Mouse (Mus musculus) kidney, postnatal 0 days (tissue): ENCODE measurements at regions not wholly inside any gene's neighbourhood (a gene's known extent, or its start where the extent isn't known, plus 50 kb on each side); places are given as distances from the start of the nearest gene placed in this dataset.

ENCODE experiments used
- ATAC-seq: fragments of 200-750 bp; cut with Nextera tagmentation; replicated peaks from 2 replicates; pipeline ENCODE4 v1.8.0; 2017; ENCODE audit warnings: low read depth, moderate number of reproducible peaks, moderate TSS enrichment, moderate library complexity; ENCODE audit not compliant: low FRiP score
- DNase-seq: peaks from one replicate; pipeline ENCODE4 v3.0.0-alpha.2; 2016; ENCODE audit warnings: low spot score
- H3K27ac ChIP-seq: fragments of 300-500 bp; sonication (generic); 2 replicates; pipeline ENCODE4 v1.5.1; 2014; ENCODE audit warnings: mild to moderate bottlenecking
- H3K27me3 ChIP-seq: fragments of 300-500 bp; sonication (generic); 2 replicates; pipeline ENCODE4 v1.6.1; 2014; ENCODE audit warnings: low read length, mixed read lengths; ENCODE audit not compliant: insufficient read depth
- H3K36me3 ChIP-seq: fragments of 300-500 bp; sonication (generic); 2 replicates; pipeline ENCODE4 v1.6.1; 2014; ENCODE audit warnings: low read length, mixed read lengths; ENCODE audit not compliant: insufficient read depth
- H3K4me1 ChIP-seq: fragments of 300-500 bp; sonication (generic); replicated peaks from 2 replicates; pipeline ENCODE4 v1.6.1; 2014; ENCODE audit warnings: antibody characterized with exemption, low read length, mixed read lengths; ENCODE audit not compliant: insufficient read depth
- H3K4me2 ChIP-seq: fragments of 300-500 bp; sonication (generic); 2 replicates; pipeline ENCODE4 v1.6.1; 2014; ENCODE audit warnings: mild to moderate bottlenecking, low read length, moderate library complexity, mixed read lengths
- H3K4me3 ChIP-seq: fragments of 300-500 bp; sonication (generic); replicated peaks from 2 replicates; pipeline ENCODE4 v1.5.1; 2014; ENCODE audit warnings: low read depth, low read length
- H3K9ac ChIP-seq: fragments of 300-500 bp; sonication (generic); 2 replicates; pipeline ENCODE4 v1.6.1; 2014; ENCODE audit warnings: low read depth, low read length
- H3K9me3 ChIP-seq: fragments of 300-500 bp; sonication (generic); replicated peaks from 2 replicates; pipeline ENCODE4 v1.6.1; 2016; ENCODE audit warnings: low read length, inconsistent platforms, mixed read lengths
- CTCF ChIP-seq: IDR thresholded peaks from 2 replicates; pipeline ENCODE4 v1.5.1; 2016; ENCODE audit warnings: antibody characterized with exemption, low read depth, mild to moderate bottlenecking, moderate library complexity
- WGBS: fragments of 180-500 bp; shearing (Covaris S2); extraction: QIAGEN DNeasy Blood & Tissue Kit; methylation state at CpG from one replicate; pipeline ENCODE4 v1.1.7; 2014; 5-methylcytosine and 5-hydroxymethylcytosine counted together

- no peak for TF ChIP-seq CTCF
Observed at GRCm38 (mm10) chr9:101369380-101369779, 117.8 kb upstream of the Ppp2r3a start.

GRCm38 (mm10) chr9:101356607-101357006 is 105.0 kb upstream of the Ppp2r3a start:
- no peak overlapping the region for H3K27ac ChIP-seq
- no peaks in the 10 kb centered on the region for H3K4me1 ChIP-seq
- H3K27me3 ChIP-seq = no peaks in the 10 kb centered on the region
- no peak overlapping the region for H3K9ac ChIP-seq
- TF ChIP-seq CTCF = no peak
- peak; percentile 64 for DNase-seq
- no peaks in the 10 kb centered on the region for H3K36me3 ChIP-seq
- no peak overlapping the region for H3K4me3 ChIP-seq
- no peaks in the 10 kb centered on the region for H3K9me3 ChIP-seq
- H3K4me2 ChIP-seq = no peak overlapping the region
- 23% methylated on average over 6 of the region's 6 CpGs for WGBS
- ATAC-seq = no peak

More at GRCm38 (mm10) chr9:101369380-101369779, 117.8 kb upstream of the Ppp2r3a start:
- no peak overlapping the region for H3K4me2 ChIP-seq
- H3K36me3 ChIP-seq = no peaks in the 10 kb centered on the region
- ATAC-seq = peak; percentile 7; the same call in 1 of the 2 replicates
- H3K9ac ChIP-seq = no peak overlapping the region
- no peak overlapping the region for H3K4me3 ChIP-seq
- 26% methylated on average over 2 of the region's 2 CpGs for WGBS
- H3K4me1 ChIP-seq = no peaks in the 10 kb centered on the region
- peak; percentile 24 for DNase-seq
- no peaks in the 10 kb centered on the region for H3K27me3 ChIP-seq
- H3K27ac ChIP-seq = 0 out of 2 replicates have a peak overlapping the region, but pooled peaks have one; percentile 19
- no peaks in the 10 kb centered on the region for H3K9me3 ChIP-seq

DNA sequence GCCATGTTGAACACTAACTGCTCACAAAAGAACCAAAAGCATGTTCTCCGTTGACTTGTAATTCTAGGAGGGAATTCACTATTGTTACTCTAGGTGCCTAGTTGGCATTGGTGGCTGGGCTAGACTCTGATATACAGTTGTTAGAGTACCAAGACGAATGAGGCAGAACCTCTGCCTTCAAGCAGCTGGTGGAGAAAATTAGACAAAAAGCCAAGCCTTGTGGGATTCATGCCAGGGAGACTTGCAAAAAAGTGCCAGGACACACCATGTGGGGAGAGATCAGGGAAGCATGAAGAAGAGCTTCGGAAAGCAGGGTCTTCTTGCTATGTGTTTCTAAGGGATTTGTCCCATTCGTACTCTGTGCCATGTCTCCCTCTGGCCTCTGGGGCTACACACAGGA is 97.2 kb upstream of the Ppp2r3a start:
- no peak for ATAC-seq
- Histone ChIP-seq H3K9ac (no peak overlapping the region), H3K4me2 (no peak overlapping the region), H3K4me3 (no peak overlapping the region), H3K9me3 (no peaks in the 10 kb centered on the region), H3K4me1 (no peaks in the 10 kb centered on the region), H3K36me3 (no peaks in the 10 kb centered on the region), H3K27ac (no peak overlapping the region), H3K27me3 (no peaks in the 10 kb centered on the region)
- TF ChIP-seq CTCF = no peak
- 84% methylated on average over 4 of the region's 4 CpGs for WGBS
- no peak for DNase-seq

DNA sequence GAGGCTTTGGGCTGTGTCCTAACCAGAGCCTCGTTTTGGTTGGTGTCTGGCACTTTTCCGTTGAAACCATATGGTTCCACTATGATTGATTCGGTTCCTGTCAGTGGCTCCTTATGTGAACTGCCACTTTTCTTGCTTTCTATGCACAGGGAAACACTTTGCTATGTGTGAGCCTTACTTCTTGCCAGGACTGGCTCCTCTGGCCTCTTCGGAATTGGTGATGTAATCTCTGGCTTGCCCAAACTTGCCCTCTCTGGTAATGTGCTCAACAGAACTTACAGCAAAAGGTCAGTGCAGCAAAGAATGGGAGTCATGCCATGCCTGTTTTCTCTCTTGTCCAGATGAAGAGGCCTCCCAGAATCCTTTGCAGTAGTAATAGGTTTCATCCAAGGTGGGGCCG is 91.3 kb upstream of the Ppp2r3a start:
- Histone ChIP-seq H3K4me2 (no peak overlapping the region), H3K9me3 (no peaks in the 10 kb centered on the region), H3K27ac (no peak overlapping the region), H3K36me3 (no peaks in the 10 kb centered on the region), H3K4me1 (no peaks in the 10 kb centered on the region; the same call in 1 of the 2 replicates), H3K27me3 (no peaks in the 10 kb centered on the region), H3K9ac (no peak overlapping the region), H3K4me3 (no peak overlapping the region)
- DNase-seq = no peak
- WGBS = 85% methylated on average over 5 of the region's 5 CpGs
- no peak for ATAC-seq
- no peak for TF ChIP-seq CTCF

DNA sequence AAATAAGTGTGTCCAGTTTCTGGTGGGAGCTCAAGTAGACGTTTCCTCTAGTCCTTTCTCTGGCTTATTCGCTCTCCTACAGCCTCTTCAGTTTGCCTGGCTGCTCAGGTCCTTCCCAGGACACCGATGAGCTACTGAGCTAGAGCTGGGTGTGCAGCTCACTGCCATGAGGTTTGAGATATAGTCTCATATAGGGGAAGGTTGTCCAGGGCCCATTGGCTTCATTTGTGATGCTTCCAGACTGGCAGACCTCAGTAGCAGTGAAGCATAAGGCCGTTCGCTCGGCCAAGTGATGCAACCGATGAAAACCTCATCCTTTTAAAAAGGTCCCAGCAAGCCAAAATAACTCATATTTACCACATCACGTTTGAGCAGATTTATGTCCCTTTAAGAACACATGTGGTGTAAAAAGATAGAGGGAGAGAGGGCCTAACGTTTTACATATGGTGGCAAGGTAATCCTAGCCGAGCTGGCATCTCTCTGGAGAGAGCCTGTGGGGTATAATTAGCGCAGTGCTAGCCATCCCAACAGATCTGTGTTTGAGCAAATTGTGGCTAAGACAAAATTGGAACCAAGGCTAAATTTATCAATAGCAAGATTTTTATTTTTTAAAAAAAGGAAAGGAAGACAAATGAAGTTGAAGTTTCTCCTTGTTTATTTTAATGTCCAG is 89.3 kb upstream of the Ppp2r3a start:
- DNase-seq = no peak
- H3K4me3 ChIP-seq = no peak overlapping the region

DNA sequence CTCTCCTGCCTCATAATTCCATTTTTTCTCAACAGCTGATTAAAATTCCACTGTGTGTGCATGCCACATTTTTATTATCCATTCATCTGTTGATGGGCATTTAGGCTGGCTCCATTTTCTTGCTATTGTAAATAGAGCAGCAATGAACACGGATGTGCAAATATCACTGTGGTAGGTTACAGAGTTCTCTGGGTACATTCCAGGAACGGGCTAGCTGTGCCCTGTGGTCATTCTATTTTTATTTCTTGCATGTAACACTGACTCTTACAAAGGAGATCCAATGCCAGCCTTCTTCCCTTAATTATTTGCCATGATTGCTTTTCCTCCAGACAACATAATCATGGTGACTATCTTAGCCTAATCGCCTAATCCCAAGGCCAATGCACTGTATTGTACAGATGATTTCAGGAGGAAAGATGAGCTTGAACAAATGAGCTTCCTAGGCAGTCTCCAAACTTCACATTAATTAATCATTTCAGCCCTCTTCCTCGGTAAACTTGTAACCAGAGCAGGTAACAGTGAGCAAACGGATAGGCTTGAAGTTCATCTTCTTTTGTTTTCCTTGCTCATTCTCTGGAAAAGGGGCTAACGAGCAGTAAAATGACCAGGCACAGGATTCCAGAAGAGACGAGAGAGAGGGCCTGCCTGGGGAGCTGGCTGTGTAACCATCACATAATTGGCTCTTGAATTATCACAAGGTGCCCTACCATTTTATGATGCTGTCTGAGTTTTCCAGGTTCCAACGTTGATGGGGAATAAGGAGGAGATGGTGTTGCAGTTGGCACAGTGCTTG is 77.6 kb upstream of the Ppp2r3a start:
- TF ChIP-seq CTCF = no peak
- Histone ChIP-seq H3K36me3 (no peaks in the 10 kb centered on the region), H3K9me3 (no peaks in the 10 kb centered on the region), H3K9ac (no peak overlapping the region), H3K4me1 (no peaks in the 10 kb centered on the region), H3K27me3 (no peaks in the 10 kb centered on the region), H3K4me2 (no peak overlapping the region), H3K4me3 (no peak overlapping the region), H3K27ac (no peak overlapping the region)
- ATAC-seq = no peak
- 34% methylated on average over 8 of the region's 8 CpGs for WGBS
- DNase-seq = peak; percentile 76

More for the DNA sequence above, 89.3 kb upstream of the Ppp2r3a start:
- TF ChIP-seq CTCF = no peak
- no peak overlapping the region for H3K27ac ChIP-seq
- ATAC-seq = no peak
- H3K27me3 ChIP-seq = no peaks in the 10 kb centered on the region
- no peaks in the 10 kb centered on the region for H3K9me3 ChIP-seq
- H3K4me1 ChIP-seq = no peaks in the 10 kb centered on the region; the same call in 1 of the 2 replicates
- H3K9ac ChIP-seq = no peak overlapping the region
- no peaks in the 10 kb centered on the region for H3K36me3 ChIP-seq
- WGBS = 40% methylated on average over 11 of the region's 11 CpGs
- H3K4me2 ChIP-seq = no peak overlapping the region
